Mouse (Mus musculus) heart, postnatal 0 days (tissue): ENCODE data around the gene Foxl1. TPM values are rescaled to one million over a fixed set of nuclear protein-coding genes. Genes with fewer than 3 reads are reported as not detected.
A peak's percentile ranks its signal among the peaks of the same experiment; 100 is the strongest.

ENCODE experiments used
- ATAC-seq: fragments of 200-750 bp; cut with Nextera tagmentation; 2 replicates; pipeline ENCODE4 v1.8.0; 2017; ENCODE audit warnings: low read depth, moderate number of reproducible peaks, moderate library complexity; ENCODE audit not compliant: insufficient read depth
- DNase-seq: peaks from one replicate; pipeline ENCODE4 v3.0.0-alpha.2; 2016; ENCODE audit warnings: low spot score
- H3K27ac ChIP-seq: fragments of 300-500 bp; sonication (generic); 2 replicates; pipeline ENCODE4 v1.5.1; 2014; ENCODE audit warnings: low read depth, mild to moderate bottlenecking
- H3K27me3 ChIP-seq: fragments of 300-500 bp; sonication (generic); 2 replicates; pipeline ENCODE4 v1.6.1; 2014; ENCODE audit warnings: low read length, mixed read lengths; ENCODE audit not compliant: control insufficient read depth, insufficient read depth
- H3K36me3 ChIP-seq: fragments of 300-500 bp; sonication (generic); replicated peaks from 2 replicates; pipeline ENCODE4 v1.6.1; 2014; ENCODE audit warnings: low read length, mixed read lengths; ENCODE audit not compliant: control insufficient read depth, insufficient read depth
- H3K4me1 ChIP-seq: fragments of 300-500 bp; sonication (generic); 2 replicates; pipeline ENCODE4 v1.6.1; 2014; ENCODE audit warnings: antibody characterized with exemption; ENCODE audit not compliant: control insufficient read depth, insufficient read depth
- H3K4me2 ChIP-seq: fragments of 300-500 bp; sonication (generic); 2 replicates; pipeline ENCODE4 v1.6.1; 2014; ENCODE audit warnings: low read depth, mild to moderate bottlenecking, low read length, moderate library complexity
- H3K4me3 ChIP-seq: fragments of 300-500 bp; sonication (generic); 2 replicates; pipeline ENCODE4 v1.5.1; 2014; ENCODE audit warnings: low read depth, low read length
- H3K9ac ChIP-seq: fragments of 300-500 bp; sonication (generic); replicated peaks from 2 replicates; pipeline ENCODE4 v1.6.1; 2014; ENCODE audit warnings: low read depth, low read length, mixed read lengths
- H3K9me3 ChIP-seq: fragments of 300-500 bp; sonication (generic); replicated peaks from 2 replicates; pipeline ENCODE4 v1.6.1; 2016; ENCODE audit warnings: low read length; ENCODE audit not compliant: control insufficient read depth
- CTCF ChIP-seq: IDR thresholded peaks from 2 replicates; pipeline ENCODE4 v1.5.1; 2016; ENCODE audit warnings: antibody characterized with exemption, control low read depth, low read depth
- EP300 ChIP-seq: IDR thresholded peaks from 2 replicates; pipeline ENCODE4 v1.6.1; 2016; ENCODE audit warnings: antibody characterized with exemption, low read depth
- WGBS: fragments of 180-500 bp; shearing (Covaris S2); extraction: QIAGEN DNeasy Blood & Tissue Kit; methylation state at CpG from one replicate; pipeline ENCODE4 v1.1.7; 2014; 5-methylcytosine and 5-hydroxymethylcytosine counted together
- polyA plus RNA-seq: library from polyadenylated mRNA; unstranded; fragments of >200 nt; fragmentation: Nextera tagmentation; extraction: Ambion mirVana; gene quantifications from 2 replicates; pipeline ENCODE4 v1.2.1, GENCODE M21; 2015
- total RNA-seq: library from RNA; depleted of rRNA; stranded (reverse); fragments of >200 nt; gene quantifications from 2 replicates; pipeline ENCODE4 v1.2.3, GENCODE M21; 2014; ENCODE audit warnings: low replicate concordance

Gene Foxl1
- total and polyA plus RNA-seq, 2 experiments from 2014 or later, result 0.16 to 1.9 TPM

DNA sequence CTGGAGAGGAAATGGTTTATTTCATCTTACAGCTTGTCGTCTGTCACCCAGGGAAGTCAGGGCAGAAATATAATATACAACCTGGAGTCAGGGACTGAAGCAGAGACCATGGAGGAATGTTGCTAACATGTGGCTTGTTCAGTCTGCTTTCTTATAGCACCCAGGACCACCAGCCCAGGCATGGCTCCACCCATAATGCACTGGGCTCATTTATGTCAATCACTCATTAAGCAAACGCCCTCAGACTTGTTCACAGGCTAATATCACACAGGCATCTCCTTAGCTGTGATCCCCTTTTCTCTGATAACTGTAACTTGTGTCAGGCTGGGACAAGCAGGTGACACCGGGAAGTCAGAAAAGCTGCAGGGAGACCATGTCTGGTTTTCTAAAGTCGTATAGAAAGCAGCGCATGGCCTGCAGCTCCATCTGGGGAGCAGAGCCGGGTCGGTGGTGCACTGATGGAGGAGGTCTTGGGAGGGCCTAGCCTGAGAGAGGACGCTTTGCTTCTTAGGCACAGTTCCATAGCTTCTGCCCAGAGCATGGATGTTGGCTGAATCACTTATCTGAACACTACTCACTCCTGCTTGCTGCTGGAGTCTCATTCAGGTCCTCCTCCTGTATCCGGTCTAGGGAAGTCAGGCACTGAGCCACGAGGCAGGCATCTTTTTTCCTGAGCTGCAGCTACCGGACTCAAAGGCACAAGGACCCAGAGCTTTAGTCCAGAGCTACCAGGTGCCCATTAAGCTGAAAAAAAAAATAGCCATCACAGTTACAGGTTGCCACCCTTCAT, 35.4 kb downstream of the Foxl1 start:
- peaks cover 11% of the 10 kb centered on the region; the same call in 1 of the 2 replicates for H3K27me3 ChIP-seq
- no peak overlapping the region for H3K4me2 ChIP-seq
- H3K36me3 ChIP-seq, result no peaks in the 10 kb centered on the region
- H3K9ac ChIP-seq, result no peak overlapping the region
- peak; percentile 30; the same call in 1 of the 2 replicates for ATAC-seq
- 55% methylated on average over 11 of the region's 11 CpGs for WGBS
- H3K9me3 ChIP-seq, result no peaks in the 10 kb centered on the region
- 0 out of 2 replicates have a peak, but pooled peaks cover 3% of the 10 kb centered on the region for H3K4me1 ChIP-seq
- H3K27ac ChIP-seq, result no peak overlapping the region
- DNase-seq, result peak; percentile 47
- TF ChIP-seq CTCF (no peak), EP300 (no peak)
- H3K4me3 ChIP-seq, result no peak overlapping the region

DNA sequence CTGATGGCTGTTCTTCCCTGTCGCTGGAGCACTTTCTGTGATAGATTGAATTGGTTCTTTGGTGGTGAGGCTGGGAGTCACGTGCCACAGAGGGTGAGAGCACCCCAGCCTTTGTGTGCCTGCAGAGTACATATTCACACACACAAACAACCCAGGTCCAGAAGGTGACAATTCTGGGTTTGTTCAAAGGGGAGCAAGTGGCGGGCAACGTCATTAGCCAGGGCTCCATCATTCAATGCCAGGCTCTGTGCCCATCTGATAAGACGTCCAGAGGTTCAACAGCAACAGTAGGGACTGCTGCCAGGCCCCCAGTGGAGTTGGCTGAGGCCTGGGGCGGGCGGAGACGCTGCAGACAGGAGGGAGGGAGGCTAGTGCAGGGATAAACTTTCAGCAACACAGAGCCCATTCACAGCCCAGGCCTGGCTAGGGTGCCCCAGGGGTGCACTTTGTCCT, 36.3 kb downstream of the Foxl1 start:
- Histone ChIP-seq H3K27me3 (peaks cover 8% of the 10 kb centered on the region; the same call in 1 of the 2 replicates), H3K36me3 (no peaks in the 10 kb centered on the region), H3K9ac (no peak overlapping the region), H3K4me3 (no peak overlapping the region), H3K4me1 (0 out of 2 replicates have a peak, but pooled peaks cover 3% of the 10 kb centered on the region), H3K27ac (no peak overlapping the region), H3K4me2 (no peak overlapping the region), H3K9me3 (no peaks in the 10 kb centered on the region)
- DNase-seq (peak; percentile 34), ATAC-seq (peak; percentile 55)
- 23% methylated on average over 8 of the region's 8 CpGs for WGBS
- no peak for TF ChIP-seq CTCF
- no peak for TF ChIP-seq EP300

DNA sequence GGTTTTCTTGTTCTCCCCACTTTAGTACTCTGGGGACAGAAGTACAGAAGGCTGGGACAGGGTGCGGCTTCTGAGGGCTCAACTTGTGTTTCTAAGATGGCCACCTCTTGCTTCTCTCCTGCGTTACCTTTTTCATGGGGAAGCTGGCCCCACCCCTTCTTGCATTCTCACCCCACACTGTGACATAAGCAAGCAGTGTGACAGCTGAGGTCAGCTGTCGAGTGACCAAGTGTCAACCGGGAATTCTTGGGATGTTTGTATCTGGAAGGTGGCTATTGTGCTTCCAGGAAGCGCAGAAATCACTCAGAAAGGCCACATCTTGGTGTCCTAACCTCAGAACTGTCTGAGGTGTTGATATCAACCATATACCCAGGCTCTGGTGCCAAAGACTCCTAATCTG, 40.3 kb downstream of the Foxl1 start:
- TF ChIP-seq EP300 (no peak), CTCF (no peak)
- Histone ChIP-seq H3K4me3 (no peak overlapping the region), H3K4me2 (no peak overlapping the region), H3K4me1 (peaks cover 11% of the 10 kb centered on the region), H3K27ac (no peak overlapping the region), H3K36me3 (no peaks in the 10 kb centered on the region), H3K9me3 (no peaks in the 10 kb centered on the region), H3K9ac (no peak overlapping the region), H3K27me3 (no peaks in the 10 kb centered on the region)
- ATAC-seq (no peak), DNase-seq (no peak)
- whole genome bisulfite sequencing, result 49% methylated on average over 5 of the region's 5 CpGs

DNA sequence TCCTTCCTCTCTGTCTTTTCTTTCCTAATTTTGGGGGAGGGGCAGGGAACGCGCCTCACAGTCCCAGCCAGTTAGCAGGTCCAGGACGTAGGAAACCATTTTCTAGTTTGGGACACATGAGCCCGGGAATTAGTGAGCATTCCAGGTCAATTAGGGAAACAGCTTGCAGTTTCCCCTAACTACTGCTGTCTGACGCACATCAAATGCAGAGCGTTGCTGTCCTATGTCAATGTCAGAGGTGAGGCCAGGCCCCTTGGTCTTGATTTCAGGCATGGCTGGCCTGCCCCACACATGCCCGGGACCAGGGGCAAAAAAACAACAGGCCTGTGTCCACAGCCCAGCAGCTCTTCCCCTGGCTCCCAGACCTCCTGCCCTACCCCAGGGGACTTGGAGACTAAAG, 42.4 kb downstream of the Foxl1 start:
- Histone ChIP-seq H3K4me1 (peaks cover 8% of the 10 kb centered on the region), H3K4me2 (peak overlapping the region; percentile 58; the same call in 1 of the 2 replicates), H3K9me3 (no peaks in the 10 kb centered on the region), H3K27me3 (no peaks in the 10 kb centered on the region), H3K27ac (peak overlapping the region; percentile 73), H3K36me3 (no peaks in the 10 kb centered on the region), H3K4me3 (no peak overlapping the region), H3K9ac (peak overlapping the region; percentile 27; the same call in 1 of the 2 replicates)
- no peak for TF ChIP-seq CTCF
- 29% methylated on average over 7 of the region's 7 CpGs for WGBS
- no peak for DNase-seq
- no peak for ATAC-seq

DNA sequence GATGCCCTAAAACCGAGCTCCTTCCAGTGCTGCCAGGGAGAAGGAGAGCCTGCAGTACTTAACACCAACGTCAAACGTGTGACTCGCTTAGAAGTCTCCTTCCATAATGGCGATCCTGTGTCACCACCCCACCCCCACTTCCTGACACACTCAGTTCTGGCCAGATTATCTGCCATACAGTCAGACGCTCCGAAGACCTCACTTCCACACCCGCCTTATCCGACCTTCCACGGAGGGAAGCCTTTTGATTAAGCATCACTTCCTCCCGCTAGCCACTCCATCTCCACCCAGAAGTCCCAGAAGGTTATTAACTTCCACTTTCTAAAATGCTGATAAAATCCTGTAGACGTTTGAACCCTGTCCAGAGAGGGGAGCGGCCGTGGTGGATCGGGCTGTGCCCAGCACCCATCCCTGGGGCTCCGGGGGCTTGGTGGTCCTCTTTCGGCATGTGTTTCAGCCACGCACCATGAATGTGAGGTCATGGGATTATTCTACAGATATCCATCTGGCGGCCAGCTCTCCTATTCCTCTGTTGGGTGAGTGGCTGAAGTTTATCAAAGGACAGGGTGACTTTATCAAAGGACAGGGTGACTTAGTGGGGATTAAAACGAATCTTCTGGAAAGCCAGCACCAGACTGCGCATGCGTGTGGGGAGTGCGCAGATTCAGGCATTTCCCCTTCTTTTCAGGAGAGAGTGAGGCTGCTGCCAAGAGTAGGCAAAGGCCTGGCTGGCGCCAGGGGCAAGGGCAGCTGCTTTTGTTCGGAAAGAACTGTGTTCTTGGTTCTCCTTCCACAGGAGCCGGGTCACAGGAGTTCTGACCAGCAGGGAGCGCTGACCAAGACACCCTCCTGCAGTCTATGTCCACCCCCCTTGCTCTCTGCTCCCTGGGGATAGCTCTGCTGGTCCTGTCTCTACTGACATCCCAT, 43.1 kb downstream of the Foxl1 start:
- 34% methylated on average over 27 of the region's 27 CpGs for WGBS
- Histone ChIP-seq H3K9ac (no peak overlapping the region), H3K36me3 (no peaks in the 10 kb centered on the region), H3K9me3 (no peaks in the 10 kb centered on the region), H3K4me1 (peaks cover 8% of the 10 kb centered on the region), H3K27me3 (no peaks in the 10 kb centered on the region), H3K27ac (peak overlapping the region; percentile 73), H3K4me2 (peak overlapping the region; percentile 58), H3K4me3 (peak overlapping the region; percentile 21)
- DNase-seq (peak; percentile 52), ATAC-seq (peak; percentile 37)
- TF ChIP-seq CTCF (0 out of 2 replicates have a peak, but pooled peaks have one; percentile 15), EP300 (no peak)
